Mouse (Mus musculus) common myeloid progenitor, adult 5-6 weeks (primary cell): ENCODE data around the gene Tec. TPM values are rescaled to one million over a fixed set of nuclear protein-coding genes. Genes with fewer than 3 reads are reported as not detected.

Source experiments
- ATAC-seq: replicated peaks from 2 replicates; pipeline ENCODE4 v1.8.0; 2016; ENCODE audit warnings: low read depth, mild to moderate bottlenecking, moderate TSS enrichment, inconsistent platforms; ENCODE audit not compliant: poor library complexity, severe bottlenecking
- total RNA-seq: library from RNA; stranded (forward); fragments of 200-1000, 187-1606 nt; gene quantifications from 2 replicates; pipeline ENCODE4 v1.2.3, GENCODE M21; 2017

Tec gene
- total RNA-seq, 1 experiment from 2014 or later = 47.5 TPM

DNA sequence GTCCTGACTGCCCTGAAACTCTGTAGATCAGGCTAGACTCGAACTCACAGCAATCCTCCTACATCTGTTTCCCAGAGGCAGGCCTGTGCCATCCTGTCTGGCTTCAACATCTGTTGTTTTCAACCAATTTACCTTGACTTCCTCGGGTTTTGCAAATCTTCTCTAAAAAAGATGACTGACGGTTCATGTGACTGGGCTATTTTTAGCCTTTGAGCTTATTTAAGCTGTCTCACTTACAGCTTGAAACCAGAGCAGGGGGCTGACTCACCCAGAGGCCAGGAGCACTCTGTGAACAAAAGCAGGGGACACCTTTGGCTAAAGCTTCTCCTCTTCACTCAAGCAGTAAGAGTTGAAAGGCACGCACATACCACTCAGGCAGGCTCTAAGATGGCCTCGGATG is 65.4 kb downstream of the Tec start:
- peak; percentile 75 for ATAC-seq

DNA sequence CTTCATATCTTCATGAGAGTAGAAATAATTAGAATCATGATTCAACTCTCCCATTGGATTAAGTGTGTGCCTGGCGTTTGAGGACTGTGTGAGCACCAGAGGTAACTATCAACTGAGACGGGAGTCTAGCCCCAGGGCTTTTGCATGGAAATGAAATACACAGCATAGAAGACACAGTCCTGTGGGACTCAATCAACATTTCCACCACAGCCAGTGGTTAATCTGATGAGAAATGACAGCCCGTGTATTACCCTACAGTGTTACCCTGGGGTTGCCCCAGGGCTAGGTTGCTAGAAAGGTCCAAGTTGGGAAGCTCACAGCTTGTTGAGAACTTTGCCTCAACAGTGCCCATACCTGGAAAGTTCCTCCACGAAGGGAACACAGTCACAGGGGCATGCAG is 69.7 kb downstream of the Tec start:
- ATAC-seq = no peak

DNA sequence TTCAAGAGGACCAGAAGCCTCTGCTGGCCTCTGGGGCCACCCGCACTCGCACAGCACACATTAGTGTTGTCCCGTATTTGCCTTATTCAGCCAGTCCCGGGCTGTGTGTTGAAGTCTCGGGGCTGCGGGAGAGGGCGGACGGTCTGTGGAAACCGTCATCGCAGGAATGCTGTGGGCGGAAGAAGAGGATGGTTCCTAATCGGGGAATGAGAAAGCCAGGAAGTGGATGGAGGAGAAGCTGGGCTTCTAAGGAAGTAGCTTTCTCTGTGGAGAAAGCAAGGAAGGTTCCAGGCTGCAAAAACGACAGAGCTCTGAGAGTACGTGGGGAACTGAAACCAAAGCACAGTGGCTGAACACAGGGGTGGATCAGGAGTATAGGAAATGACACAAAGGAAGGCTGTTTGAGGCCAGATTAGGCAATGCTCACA is 72.1 kb downstream of the Tec start:
- peak; percentile 89 for ATAC-seq

DNA sequence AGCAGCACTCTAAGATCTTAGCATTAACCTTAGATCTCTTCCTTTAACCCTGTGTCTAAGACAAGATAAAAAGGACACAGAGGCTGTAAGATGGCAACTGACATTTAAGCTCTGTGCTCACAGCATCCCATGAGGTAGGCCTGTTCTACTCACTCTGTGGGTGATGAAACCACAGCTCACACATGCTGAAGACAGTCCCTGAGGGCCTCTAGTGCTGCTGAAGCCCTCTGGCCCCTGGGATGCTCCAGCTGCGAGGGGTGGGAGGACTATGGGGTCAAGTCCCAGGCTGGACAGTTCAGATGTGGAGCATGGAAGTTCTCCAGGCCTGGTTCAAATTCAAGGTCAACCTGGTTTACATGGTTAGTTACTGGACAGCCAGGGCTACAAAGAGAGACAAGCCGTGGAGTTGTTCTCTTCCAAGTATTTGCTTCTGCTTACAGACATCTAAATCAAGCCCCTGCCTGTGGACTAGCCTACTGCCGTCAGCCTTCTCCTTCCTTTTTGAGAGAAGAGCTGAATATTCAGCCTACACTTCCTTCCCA is 74.9 kb downstream of the Tec start:
- ATAC-seq = no peak

DNA sequence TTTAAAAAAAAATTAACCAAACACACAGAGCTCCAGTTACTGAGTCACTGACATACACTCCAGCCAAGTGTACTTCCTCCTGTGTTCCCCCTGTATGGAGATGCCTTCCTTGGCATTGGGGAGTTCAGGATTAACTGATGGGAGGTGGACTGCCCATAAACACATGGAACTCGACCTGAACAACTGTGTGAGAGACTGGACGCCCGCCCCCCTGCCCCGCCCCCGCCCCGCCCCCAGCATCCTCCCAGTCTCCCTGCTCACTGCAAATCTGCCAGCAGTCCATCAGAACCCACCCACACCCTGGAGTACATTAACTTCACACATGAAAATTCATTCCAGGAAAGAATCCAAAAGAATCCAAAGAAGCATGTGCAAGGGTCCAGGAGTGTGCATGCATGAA is 76.5 kb downstream of the Tec start:
- no peak for ATAC-seq

DNA sequence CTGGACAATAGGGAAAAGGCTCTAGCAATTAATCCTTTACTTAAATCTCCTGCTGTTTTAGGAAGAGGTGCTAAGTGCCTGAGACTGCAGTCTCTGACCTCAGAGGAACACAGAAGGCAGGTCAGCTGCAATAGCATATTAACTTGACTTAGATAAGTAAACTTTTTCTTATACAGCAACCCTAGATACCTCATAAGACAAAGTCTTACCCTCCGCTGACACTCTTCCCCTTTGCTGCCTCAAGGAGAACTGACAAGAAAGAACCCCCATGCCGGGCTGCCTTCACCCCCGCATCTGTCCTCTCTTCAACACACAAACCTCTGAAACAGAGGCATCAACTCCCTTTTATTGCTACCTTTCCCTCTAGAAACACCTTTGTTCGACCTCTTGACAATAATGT is 76.9 kb downstream of the Tec start:
- ATAC-seq = no peak

DNA sequence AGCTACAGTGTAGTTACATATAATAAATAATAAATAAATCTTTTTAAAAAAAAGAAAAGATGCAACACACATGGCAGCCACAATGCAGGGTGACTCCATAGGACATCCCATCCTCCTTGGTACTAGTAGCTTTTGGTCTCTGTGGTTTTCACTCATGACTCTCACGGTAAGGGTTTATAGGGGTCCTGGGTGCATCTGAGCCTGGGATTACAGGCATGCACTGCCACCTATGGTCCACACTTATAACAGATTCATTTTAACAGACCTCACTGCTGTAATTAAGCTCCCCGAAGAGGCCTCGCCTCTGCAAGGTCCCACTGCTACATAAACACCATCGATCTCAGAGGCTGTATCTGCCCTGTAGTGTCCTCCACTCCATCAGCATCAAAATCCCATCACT is 82.8 kb downstream of the Tec start:
- peak; percentile 54; the same call in 1 of the 2 replicates for ATAC-seq

DNA sequence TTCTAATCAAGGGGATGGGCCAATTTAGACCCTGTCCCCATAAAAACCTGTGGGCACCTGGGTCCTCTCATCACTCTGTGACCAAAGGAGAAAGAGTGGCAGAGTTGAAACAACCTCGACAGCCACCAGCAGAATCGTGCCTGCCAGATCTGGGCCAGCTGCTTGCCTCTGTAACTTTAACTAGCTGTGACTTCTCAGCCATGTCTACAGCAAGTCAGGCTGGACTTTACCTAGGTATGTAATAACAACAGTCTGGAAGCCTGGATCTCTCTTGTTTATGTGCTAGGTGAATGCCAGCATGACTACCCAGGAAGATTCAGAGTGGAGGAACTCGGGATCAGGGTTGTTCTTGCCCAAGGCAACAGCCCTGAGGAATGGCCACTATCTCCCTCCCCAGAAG is 83.6 kb downstream of the Tec start:
- no peak for ATAC-seq

DNA sequence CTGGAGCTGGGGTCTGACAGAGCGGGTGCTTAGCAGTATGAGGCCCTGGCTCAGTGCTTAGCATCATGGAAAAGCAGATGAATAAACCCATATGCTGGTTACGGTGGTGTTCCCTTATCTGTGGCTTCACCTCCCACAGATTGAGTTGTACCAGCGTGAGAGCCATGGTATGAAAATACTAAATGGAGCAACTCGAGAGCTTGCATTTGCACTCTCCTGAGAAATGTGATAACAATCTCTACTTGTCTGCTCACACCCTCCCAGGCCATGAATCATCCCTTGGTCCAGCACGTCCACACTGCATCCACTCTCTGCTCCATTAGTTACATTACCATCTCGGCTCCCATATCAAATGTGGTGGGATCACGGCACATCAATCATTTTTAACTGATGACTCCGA is 84.3 kb downstream of the Tec start:
- no peak for ATAC-seq

DNA sequence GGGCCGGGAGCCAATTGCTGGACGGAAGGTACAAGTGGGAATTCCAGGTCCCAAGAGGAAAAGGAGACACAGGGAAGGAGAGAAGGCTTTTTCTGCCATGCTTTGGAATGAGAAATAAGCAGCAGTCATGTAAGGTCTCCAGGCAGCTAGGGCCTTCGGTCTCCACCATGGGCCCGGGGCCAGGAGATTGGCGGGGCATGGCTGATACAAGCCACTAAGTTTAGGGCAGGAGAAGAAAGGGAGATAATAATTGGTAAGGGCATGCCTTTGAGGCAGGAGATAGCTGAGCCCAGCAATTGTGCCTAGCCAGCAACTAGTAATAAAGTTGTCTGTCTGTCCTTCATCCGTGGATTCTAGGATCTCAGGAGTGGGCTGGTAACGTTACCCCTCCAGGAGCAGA is 85.2 kb downstream of the Tec start:
- peak; percentile 51; the same call in 1 of the 2 replicates for ATAC-seq

DNA sequence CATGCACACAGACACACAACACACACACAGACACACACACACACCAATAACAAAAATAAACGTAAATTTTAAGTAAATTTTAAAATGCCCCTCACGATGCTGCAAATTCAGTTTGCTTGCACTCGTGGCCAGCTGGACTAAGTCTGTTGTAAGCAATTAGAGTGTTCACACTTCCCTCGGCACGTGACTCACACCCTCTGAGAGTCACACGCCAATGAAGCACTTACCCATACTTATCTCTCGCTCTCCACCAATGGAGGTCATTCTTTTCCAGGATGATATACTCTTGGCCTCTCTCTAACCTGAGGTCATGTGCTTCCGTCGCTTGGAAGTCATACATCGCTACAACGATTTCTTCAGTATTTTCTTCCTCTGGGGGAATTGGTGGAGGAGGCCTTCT is 86.5 kb downstream of the Tec start:
- ATAC-seq = no peak

DNA sequence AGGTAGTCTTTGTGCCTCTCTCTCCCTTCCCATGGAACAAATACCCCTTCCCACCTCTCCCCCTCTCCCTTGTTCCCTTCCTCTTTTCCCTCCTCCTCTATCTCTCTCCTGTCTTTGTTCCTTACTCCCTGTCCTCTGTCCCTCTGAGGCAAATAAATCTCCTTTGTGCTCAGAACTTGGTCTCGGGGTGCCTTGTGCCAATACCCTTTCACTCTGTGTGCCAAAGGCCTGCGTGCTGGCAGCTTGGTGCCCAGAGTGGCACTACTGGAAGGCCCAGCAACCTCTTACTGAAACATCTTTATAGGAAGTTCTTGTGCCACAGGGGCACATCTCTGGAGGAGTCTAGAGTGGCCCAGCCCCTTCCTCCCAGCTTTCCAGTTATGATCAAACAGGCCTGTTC is 91.7 kb downstream of the Tec start:
- no peak for ATAC-seq

DNA sequence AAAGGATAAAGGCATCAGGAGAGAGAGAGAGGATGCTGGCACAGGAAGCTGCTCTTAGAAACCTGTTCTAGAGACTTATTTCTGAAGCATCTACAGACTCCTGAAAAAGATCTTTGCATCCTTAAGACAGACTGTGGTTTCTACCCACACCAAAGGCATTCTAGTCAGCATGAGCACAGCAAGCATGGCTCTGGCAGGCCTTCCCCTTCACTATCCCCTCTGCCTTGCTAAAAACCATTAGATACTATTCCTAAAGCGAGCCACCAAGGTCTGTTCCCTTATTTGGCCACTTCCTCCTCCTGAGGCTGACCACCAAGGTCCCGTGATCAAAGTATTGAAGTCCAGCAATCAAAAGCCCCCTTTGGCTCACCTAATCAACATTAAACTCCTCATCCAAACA is 92.2 kb downstream of the Tec start:
- ATAC-seq = no peak

DNA sequence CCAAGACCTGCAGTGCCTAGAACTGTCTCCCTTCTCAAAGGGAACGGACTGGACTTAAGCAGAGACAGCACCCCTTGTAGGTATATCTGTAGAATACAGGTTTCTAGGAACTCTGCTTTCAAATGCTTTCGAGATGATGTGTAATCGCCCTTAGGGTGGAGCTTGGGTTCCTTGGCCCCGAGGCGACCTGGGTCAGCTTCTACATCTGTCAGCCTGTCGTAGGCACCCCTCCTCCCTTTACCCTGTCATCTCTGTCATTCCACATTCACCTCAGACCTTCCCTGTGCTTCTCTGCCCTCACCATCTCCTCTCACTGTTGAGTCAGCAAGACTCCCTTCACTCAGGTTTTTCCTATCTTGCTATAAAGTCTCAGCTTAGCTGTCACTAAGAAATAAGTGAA is 98.4 kb downstream of the Tec start:
- no peak for ATAC-seq

DNA sequence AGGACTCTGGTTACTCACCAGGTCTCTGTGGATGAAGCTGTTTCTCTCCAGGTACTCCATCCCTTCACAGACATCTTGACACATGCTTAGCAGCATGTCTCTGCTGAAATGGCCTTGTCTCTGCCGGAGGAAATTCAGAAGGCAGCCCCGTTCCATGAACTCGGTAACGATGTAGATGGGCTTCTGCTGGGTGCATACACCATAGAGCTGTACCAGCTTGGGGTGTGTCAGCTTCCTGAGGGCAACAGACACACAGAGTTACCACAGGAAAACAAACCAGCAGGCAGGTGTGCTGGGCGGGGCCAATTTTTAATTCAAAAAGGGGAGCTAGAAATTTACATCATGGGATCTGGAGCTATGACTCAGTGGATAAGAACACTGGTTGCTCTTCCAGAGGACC is 104.7 kb downstream of the Tec start:
- ATAC-seq = no peak

DNA sequence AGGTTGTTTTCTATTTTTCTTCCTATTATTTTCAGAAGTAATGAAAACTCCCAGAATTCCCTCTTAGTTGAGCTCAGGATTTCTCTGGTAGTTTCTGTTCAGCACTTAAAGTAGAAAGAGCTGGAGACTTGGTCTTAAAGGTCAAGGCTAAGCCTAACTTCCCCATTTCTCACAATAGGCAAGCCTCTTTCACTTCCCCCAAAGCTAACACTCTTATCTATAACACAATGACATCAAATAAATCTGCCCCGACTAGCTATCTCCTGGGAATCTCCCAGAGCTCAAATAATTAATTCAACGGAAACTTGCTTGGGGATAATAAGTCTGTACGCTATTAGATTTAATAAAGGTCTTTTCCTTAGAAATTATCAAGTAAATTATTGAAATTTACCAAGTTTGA is 105.3 kb downstream of the Tec start:
- ATAC-seq = peak; percentile 76

DNA sequence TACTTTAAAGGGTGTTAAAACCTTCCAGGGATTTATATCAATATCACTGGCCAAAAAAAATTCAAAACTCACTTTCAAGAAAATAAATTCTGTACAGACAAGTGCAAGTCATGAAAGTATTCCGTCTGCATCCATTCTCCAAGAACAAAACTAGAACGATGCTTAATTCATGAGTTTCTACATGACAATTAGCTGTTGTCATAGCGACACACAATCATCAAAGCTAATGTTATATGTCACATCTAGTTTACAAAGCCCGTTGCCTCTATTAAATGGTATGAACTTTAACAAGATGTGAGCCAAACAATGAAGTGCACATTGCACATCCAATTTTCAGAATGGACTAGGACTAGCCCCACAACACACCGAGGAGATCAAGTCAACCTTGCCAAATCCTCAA is 106.5 kb downstream of the Tec start:
- no peak for ATAC-seq

DNA sequence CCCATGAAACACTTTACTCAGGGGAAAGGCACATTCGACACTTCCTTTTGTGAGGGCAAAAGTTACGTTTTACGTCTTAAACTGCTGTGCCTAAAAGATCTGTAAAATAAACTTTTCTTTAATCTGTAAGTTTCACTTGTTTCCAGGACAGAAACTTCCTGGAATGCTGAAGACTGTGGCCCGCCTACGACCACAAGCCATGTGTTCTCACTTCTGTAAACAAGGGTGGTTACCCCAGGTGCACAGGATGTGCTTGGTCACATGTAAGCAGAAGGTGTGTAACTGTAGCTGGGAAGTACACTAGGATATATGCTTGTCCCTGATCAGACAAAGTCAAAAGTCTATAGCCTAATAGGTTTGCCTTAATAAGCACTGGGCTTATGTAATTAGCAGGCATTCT is 107.0 kb downstream of the Tec start:
- peak; percentile 65 for ATAC-seq

DNA sequence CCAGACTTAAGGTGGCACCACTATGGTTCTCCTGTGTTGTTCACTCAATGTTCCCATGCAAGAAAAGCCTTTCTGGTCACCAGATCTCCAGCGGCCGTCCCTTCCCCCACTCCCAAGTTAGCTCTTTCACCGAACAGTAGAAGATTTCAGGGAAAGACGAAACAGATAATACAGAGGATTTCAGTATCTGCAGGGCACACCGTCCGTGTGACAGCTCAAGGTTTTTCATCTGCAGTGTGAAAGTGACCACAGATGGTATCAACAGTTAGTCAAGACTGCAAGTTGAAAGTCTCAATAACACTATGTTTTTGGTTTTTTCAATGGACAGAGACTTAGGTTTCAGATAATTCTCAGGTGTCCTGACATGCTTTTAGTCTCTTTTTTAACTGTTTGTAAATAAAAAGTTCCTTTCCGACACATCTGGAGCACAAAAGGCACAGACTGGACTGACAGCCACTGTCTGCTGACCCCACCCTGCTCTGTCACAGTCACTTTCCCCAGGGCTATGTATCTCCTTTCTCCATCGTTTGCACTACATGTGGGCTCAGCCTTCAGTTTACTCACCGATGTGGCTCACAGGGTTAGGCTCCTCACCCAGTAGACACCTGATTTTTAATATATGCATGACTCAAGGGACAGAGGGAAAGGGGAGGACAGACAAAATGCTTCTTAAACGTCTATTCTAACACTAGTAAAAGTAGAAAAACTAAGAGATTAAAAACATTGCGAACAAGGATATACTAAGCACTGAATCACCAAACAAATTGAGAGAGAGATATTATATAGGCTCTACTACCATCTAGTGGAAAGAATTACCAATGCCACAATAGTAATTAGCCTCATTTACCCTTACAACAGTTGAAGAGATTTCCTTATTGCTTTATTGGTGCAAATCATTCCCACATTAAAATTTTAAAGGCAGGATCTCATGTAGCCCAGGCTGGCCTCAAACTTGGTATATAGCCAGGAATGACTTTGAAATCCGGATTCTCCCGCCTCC is 109.1 kb downstream of the Tec start:
- 0 out of 2 replicates have a peak, but pooled peaks have one; percentile 45 for ATAC-seq

DNA sequence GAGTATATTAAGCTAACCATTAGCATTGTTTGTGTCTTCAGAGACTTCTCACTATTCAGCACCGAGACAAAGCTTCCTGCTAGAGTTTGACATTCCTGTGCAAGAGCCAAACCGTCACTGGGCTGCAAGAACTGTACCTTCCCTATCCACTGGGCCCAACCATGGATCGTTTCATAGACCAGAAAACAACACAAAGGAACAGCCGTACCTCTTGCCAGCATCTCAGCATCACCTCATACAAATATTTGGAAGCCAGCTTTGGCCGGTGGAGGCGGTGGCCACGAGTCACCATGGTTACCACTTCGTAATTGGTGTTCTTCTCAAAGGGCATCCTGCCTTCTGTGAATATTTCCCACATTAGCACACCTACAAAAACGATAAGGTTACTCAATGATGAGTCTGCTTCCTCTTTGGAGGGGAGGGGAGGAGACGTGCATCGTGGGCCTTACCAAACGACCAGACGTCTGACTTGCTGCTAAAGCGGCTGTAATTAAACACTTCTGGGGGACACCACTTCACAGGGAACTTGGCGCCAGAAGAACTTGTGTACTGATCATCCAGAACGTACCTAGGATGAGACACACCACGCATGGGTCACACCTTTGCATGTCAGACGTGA is 111.0 kb downstream of the Tec start:
- no peak for ATAC-seq

DNA sequence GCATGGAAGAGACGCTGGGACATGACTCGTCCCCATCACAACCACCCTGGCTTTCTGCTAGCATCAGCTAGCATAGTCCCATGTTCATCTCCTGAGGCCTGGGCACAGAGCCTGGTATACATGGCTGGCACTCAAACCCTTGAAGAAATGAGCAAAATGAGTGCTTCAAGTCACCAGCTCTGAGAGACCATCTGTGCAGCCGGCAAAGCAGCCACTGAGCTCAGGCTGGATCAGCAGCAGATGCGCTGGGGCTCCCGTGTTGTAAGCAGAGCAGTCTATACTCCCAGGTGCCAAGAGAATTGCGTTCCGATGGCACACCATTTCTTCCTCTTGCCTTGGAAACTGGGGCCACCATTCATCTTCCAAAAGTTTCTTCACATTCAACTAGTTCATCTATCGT is 112.3 kb downstream of the Tec start:
- ATAC-seq = no peak
